Mouse (Mus musculus) splenic B cell, adult 2 months (primary cell): ENCODE data around the gene Pak2.

Experiments used
- DNase-seq: peaks from one replicate; pipeline ENCODE4 v3.0.0-alpha.2; 2011; ENCODE audit warnings: low read depth, low spot score
- H3K27me3 ChIP-seq: 2 replicates; pipeline ENCODE4 v1.6.1; 2012; ENCODE audit warnings: mild to moderate bottlenecking, low read length, moderate library complexity, mixed read lengths; ENCODE audit not compliant: control insufficient read depth, poor library complexity, insufficient read depth, severe bottlenecking
- H3K36me3 ChIP-seq: 2 replicates; pipeline ENCODE4 v1.6.1; 2012; ENCODE audit warnings: mild to moderate bottlenecking, low read length, moderate library complexity, mixed read lengths; ENCODE audit not compliant: control insufficient read depth, poor library complexity, insufficient read depth, severe bottlenecking

Gene Pak2

DNA sequence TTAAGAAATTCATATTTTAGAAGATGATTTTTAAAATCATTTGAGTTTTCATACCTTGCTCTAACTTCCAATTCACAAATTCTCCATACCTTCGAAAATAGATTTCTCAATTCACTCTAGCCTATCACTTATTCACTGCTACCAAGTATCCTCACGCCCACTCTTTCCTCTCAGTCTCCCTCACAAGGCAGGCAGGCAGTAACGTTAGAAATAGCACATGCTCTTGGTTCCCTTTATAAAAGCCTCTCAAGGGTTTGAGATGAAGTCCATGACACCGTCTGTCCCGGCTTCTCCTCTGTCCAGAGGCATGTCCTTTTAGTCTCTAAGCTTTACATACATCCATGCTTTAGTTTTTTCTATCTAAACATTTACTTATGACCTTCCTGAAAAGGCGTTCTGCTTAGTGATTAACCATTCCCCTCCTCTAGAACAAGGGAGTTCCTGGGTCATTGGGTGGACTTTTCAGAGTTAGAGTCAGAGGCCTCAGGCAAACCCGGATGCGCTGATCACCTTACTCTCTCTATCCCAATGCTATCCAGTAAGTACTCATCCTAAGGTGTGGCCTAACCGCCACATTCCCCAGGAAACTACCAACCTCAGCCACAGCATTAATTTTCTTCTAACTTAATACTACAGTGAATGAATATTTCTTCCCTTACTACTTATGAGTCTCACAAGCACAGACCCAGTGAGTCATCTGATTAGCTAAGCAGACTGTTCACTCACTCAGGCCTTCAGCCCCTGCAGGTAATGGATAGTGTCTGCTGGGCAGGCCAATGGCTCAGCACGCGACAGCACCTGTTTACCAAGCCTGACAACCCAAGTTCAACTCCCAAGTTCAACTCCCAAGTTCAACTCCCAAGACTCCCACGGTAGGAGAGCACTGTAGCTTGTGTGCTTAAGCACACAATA, 10.5 kb downstream of the Pak2 start:
- Histone ChIP-seq H3K36me3 (no peaks in the 10 kb centered on the region), H3K27me3 (no peaks in the 10 kb centered on the region)
- DNase-seq = peak; percentile 38

DNA sequence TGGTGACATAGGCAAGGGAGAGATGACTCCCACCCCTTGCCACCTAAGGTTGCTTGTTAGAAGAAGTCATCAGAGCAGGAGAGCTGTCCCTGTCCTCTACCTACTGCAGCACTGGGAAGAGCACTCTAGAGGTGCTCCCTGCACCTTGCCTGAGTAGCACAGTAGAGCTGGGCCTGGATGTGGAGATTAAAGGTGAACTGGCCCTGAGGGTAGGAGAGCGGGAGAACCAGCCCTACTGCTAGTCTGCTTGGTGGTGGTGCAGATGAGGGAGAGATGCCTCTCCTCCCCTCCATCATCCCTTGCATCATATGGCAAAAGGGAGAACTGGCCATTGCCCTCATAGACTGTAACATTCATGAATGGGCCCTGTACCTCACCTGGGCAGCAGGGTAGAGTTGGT, 12.2 kb downstream of the Pak2 start:
- DNase-seq = no peak

GRCm38 (mm10) chr16:32063900-32064299, 15.2 kb downstream of the Pak2 start:
- Histone ChIP-seq H3K36me3 (no peaks in the 10 kb centered on the region), H3K27me3 (no peaks in the 10 kb centered on the region)
- DNase-seq = no peak

More for the DNA sequence above, 12.2 kb downstream of the Pak2 start:
- H3K27me3 ChIP-seq = no peaks in the 10 kb centered on the region
- no peaks in the 10 kb centered on the region for H3K36me3 ChIP-seq

GRCm38 (mm10) chr16:32062226-32062625, 16.9 kb downstream of the Pak2 start:
- Histone ChIP-seq H3K36me3 (no peaks in the 10 kb centered on the region), H3K27me3 (no peaks in the 10 kb centered on the region)
- DNase-seq = no peak

DNA sequence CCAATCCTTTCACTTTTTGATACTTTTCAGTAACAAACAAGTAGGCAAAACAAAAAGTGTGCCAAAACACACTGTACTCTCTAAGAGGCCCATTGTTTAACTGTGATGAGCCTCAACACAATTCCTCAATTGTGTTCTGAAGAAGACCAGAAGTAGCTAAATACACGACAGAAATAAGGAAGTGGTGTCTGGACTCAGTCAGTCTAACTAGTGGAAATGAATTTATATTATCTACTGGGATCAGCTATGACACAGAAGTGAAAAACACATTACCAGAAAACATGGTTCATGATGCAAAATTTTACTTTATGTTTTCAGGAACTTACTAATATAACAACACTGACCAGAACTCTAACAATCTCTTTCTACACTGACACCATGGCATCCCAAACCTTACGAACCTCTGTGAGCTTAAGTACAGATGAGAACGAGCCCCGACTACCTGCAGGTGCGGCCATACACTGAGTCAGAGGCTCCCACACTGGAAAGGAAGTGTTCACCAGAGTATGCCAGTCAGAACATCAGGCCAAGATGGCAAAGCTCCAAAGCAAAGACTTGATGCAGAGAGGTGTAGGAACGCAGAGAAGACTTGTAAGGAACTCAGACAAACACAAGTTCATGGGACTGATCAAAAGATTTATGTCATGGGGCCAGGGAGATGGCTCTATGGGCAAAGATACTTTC, 19.2 kb downstream of the Pak2 start:
- DNase-seq = peak; percentile 40
- no peaks in the 10 kb centered on the region for H3K36me3 ChIP-seq

DNA sequence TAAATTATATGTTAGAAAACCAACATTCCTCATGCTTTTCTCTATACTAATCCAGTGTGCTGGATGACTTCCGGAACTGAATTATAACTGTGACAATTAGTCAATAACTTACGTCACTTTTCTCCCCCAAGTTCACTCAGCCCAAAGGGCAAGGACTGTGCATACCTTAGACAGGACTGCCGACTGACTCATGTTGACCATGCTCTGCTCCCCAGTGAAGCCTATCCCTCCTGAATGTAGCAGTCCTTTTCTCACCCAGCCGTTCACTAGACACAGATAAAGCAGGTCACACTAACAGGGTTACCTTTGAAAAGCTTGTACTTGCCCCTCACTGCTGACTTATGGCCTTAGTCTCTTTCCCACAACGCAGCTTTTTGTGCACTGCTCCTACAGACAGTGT, 20.3 kb downstream of the Pak2 start:
- Histone ChIP-seq H3K27me3 (no peaks in the 10 kb centered on the region), H3K36me3 (no peaks in the 10 kb centered on the region)
- DNase-seq = no peak

More for the DNA sequence above, 19.2 kb downstream of the Pak2 start:
- H3K27me3 ChIP-seq = no peaks in the 10 kb centered on the region

GRCm38 (mm10) chr16:32042367-32042766, 36.8 kb downstream of the Pak2 start:
- Histone ChIP-seq H3K27me3 (no peaks in the 10 kb centered on the region), H3K36me3 (peaks cover 28% of the 10 kb centered on the region)
- DNase-seq = peak; percentile 29

- peaks cover 19% of the 10 kb centered on the region for H3K36me3 ChIP-seq
- DNase-seq = no peak
- no peaks in the 10 kb centered on the region for H3K27me3 ChIP-seq
Observed at GRCm38 (mm10) chr16:32019678-32020077, 59.5 kb downstream of the Pak2 start.

DNA sequence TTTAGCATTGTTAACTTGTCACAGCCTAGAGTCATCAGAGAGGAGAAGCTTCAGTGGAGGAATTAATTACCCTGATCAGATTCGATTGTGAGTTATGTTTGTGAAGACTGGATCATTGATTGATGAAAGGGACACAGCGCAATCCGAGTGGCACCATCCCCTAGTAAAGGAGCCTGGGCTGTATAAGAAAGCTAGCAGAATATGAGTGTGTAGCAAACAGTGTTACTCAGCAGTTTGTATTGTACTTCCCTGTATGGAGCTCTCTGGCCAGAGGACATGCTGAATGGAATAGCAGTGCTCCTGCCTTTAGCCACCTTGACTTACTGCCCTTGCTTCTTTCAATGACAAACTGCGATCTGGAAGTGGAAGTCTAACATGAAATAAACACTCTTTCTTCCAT, 68.8 kb downstream of the Pak2 start:
- no peak for DNase-seq
- Histone ChIP-seq H3K36me3 (peaks cover 2% of the 10 kb centered on the region; the same call in 1 of the 2 replicates), H3K27me3 (no peaks in the 10 kb centered on the region)

- no peak for DNase-seq
- Histone ChIP-seq H3K36me3 (peaks cover 2% of the 10 kb centered on the region; the same call in 1 of the 2 replicates), H3K27me3 (no peaks in the 10 kb centered on the region)
Observed at GRCm38 (mm10) chr16:32009913-32010312, 69.2 kb downstream of the Pak2 start.

GRCm38 (mm10) chr16:32008529-32009293, 70.4 kb downstream of the Pak2 start:
- DNase-seq = no peak
- Histone ChIP-seq H3K27me3 (no peaks in the 10 kb centered on the region), H3K36me3 (peaks cover 2% of the 10 kb centered on the region; the same call in 1 of the 2 replicates)

- Histone ChIP-seq H3K36me3 (peaks cover 2% of the 10 kb centered on the region; the same call in 1 of the 2 replicates), H3K27me3 (no peaks in the 10 kb centered on the region)
- no peak for DNase-seq
Observed at GRCm38 (mm10) chr16:32004731-32005130, 74.4 kb downstream of the Pak2 start.

DNA sequence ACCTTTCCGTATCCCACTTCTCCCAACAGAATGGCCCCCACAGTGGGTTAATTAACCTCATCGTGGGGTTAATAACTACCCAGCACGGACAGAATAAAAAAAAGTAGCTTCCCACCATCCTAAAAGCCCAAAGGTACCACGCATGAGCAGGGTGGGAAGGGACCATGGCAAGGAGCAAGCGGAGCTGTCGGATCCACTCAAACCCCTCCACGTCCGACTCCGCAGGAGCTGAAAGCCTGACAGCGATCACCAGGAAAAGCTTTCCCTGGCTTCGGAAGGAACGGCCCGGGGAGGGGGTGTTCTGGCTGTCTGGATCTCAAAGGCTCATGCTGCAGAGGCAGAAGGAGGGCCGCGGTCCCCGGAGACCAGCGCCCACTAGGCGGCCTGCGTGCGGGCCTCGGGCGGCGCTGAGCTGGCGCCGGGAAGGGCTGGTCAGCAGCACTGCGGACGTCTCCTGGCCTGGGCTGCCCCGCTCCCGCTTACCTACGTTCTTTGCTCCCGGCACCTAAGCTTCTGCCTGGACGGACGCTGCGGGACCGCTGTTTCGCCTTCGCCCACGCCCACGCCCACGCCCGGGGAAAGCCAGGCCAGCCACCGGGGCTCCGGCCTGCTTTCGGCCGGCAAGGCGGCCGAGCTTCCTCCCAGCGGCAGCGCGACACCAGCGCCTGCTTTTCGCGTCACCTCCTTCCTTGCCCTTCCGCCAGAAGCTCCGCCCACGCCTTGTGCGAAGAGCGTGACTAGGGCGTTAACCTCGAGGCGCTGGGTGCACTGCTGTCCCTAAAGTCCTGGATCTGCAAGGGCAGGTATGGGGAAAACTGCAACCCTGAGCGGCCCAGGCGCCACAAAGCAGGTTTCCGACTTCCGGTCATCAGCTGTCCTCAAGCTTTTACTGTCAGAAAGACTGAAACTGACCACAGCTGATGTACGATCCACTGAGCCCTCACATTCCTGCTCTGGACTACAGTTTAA, 76.3 kb downstream of the Pak2 start, which contains the start of gene Senp5:
Gene Senp5 (minus strand): TSS at position 779 of the 969 bp plus-strand sequence.
- DNase-seq = peak; percentile 93
- peaks cover 2% of the 10 kb centered on the region; the same call in 1 of the 2 replicates for H3K36me3 ChIP-seq
- H3K27me3 ChIP-seq = no peaks in the 10 kb centered on the region
